Mouse (Mus musculus) forebrain, embryonic 11.5 days (tissue): ENCODE data around the gene Tmprss11a. TPM values are rescaled to one million over a fixed set of nuclear protein-coding genes. Genes with fewer than 3 reads are reported as not detected.

ENCODE experiments used
- ATAC-seq: fragments of 200-750 bp; cut with Nextera tagmentation; replicated peaks from 2 replicates; pipeline ENCODE4 v1.8.0; 2017; ENCODE audit warnings: moderate TSS enrichment; ENCODE audit not compliant: low FRiP score
- DNase-seq: peaks from one replicate; pipeline ENCODE4 v3.0.0-alpha.2; 2017; ENCODE audit warnings: low spot score
- H3K27ac ChIP-seq: fragments of 300-500 bp; sonication (generic); 2 replicates; pipeline ENCODE4 v1.5.1; 2014; ENCODE audit warnings: low read depth, low read length
- H3K27me3 ChIP-seq: fragments of 300-500 bp; sonication (generic); 2 replicates; pipeline ENCODE4 v1.6.1; 2014; ENCODE audit warnings: mild to moderate bottlenecking, low read length, mixed read lengths; ENCODE audit not compliant: control insufficient read depth, insufficient read depth
- H3K36me3 ChIP-seq: fragments of 300-500 bp; sonication (generic); 2 replicates; pipeline ENCODE4 v1.6.1; 2014; ENCODE audit warnings: mild to moderate bottlenecking, low read length, moderate library complexity, mixed read lengths; ENCODE audit not compliant: control insufficient read depth, insufficient read depth
- H3K4me1 ChIP-seq: fragments of 300-500 bp; sonication (generic); replicated peaks from 2 replicates; pipeline ENCODE4 v1.6.1; 2014; ENCODE audit warnings: low read length, mixed read lengths; ENCODE audit not compliant: control insufficient read depth, insufficient read depth
- H3K4me2 ChIP-seq: fragments of 300-500 bp; sonication (generic); 2 replicates; pipeline ENCODE4 v1.6.1; 2014; ENCODE audit warnings: low read depth, mild to moderate bottlenecking, low read length, moderate library complexity, mixed read lengths; ENCODE audit not compliant: severe bottlenecking
- H3K4me3 ChIP-seq: fragments of 300-500 bp; sonication (generic); 2 replicates; pipeline ENCODE4 v1.5.1; 2014; ENCODE audit warnings: low read depth, low read length
- H3K9ac ChIP-seq: fragments of 300-500 bp; sonication (generic); 2 replicates; pipeline ENCODE4 v1.6.1; 2014; ENCODE audit warnings: low read length
- H3K9me3 ChIP-seq: fragments of 300-500 bp; sonication (generic); 2 replicates; pipeline ENCODE4 v1.6.1; 2016; ENCODE audit warnings: low read length, mixed read lengths; ENCODE audit not compliant: control insufficient read depth
- WGBS: fragments of 180-500 bp; shearing (Covaris S2); extraction: QIAGEN DNeasy Blood & Tissue Kit; methylation state at CpG from one replicate; pipeline ENCODE4 v1.1.7; 2014; 5-methylcytosine and 5-hydroxymethylcytosine counted together
- polyA plus RNA-seq: library from polyadenylated mRNA; unstranded; fragments of >200 nt; fragmentation: Nextera tagmentation; extraction: Ambion mirVana; gene quantifications from 2 replicates; pipeline ENCODE4 v1.2.1, GENCODE M21; 2014

Gene Tmprss11a
- not detected in 2 replicates for polyA plus RNA-seq

DNA sequence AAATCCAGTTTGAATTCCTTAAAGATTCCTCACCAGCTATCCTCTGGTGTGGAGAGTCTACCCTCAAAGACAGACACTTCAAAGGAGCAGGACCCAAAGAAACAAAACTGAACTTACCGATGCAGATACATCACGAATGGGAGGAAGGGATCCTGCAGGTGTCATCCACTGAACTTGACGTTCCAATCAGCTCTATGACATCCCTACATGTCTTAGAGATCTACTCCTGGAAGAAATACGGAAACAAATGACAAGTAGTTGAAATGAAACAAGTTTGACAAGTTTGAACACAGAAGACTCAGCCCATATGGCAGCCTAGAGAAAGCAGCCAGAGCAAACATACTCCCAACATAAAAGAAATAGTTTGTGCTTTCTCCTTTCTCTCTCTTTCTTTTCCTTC is at the start of gene Tmprss11a:
TSS of gene Tmprss11a (minus strand) at position 101 of the 400 bp plus-strand sequence.
- no peak within 1 kb of the TSS for H3K27ac ChIP-seq
- H3K36me3 ChIP-seq = no peaks in the 10 kb centered on the region
- no peak within 1 kb of the TSS for H3K4me3 ChIP-seq
- no peak within 1 kb of the TSS for H3K4me2 ChIP-seq
- no peaks in the 10 kb centered on the region for H3K27me3 ChIP-seq
- H3K9me3 ChIP-seq = no peaks in the 10 kb centered on the region
- ATAC-seq = no peak
- H3K4me1 ChIP-seq = no peaks in the 10 kb centered on the region
- H3K9ac ChIP-seq = no peak within 1 kb of the TSS
- WGBS = 83% methylated on average over 4 of the region's 4 CpGs
- DNase-seq = no peak

DNA sequence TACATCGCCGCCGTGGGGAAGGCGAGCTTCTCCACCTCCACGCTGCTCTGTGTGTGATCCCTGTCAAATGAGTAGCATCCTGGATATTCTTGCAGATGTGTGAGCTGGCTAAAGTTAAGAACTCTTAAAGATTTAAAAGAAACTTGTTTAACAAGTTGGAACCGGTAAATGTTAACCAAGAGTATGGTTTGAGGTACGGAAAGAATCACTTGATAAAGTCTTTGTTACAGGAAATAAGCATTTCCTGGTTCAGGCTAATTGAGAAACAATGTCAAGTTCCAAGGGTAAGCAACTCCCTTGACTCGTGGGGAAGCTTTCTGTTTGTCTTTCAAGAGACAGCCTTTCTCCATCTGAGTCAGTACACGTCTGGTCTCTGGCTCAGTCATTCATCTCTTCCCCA is 49.7 kb upstream of the Tmprss11a start, which contains the start of gene Tmprss11g:
TSS of gene Tmprss11g (minus strand) at position 101 of the 400 bp plus-strand sequence.
- no peaks in the 10 kb centered on the region for H3K27me3 ChIP-seq
- DNase-seq = no peak
- H3K36me3 ChIP-seq = no peaks in the 10 kb centered on the region
- WGBS = 84% methylated on average over 9 of the region's 9 CpGs
- no peak for ATAC-seq
- H3K4me2 ChIP-seq = no peak within 1 kb of the TSS
- H3K9ac ChIP-seq = no peak within 1 kb of the TSS
- H3K4me3 ChIP-seq = no peak within 1 kb of the TSS
- no peak within 1 kb of the TSS for H3K27ac ChIP-seq
- H3K9me3 ChIP-seq = no peaks in the 10 kb centered on the region
- no peaks in the 10 kb centered on the region for H3K4me1 ChIP-seq

DNA sequence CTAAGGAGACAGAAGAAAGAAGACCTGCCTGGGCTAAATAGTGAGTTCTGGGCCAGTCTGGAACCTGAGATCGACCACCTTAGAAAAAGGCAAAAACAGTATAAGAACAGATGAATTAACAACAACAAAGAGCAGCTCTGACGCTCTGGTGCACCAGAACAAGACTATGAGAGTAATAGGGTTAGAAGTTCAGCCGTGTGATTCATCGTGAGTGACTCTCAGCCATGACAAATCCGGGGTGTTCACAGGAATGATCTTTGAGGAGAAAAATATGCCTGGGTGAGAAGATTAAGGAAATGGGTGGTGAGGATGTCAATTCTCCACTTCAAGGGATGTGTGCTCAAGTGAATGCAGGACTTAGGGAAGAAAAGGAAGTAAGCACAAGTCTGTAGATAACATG is 42.7 kb upstream of the Tmprss11a start:
- Histone ChIP-seq H3K27ac (no peak overlapping the region), H3K27me3 (no peaks in the 10 kb centered on the region), H3K36me3 (no peaks in the 10 kb centered on the region), H3K4me2 (no peak overlapping the region), H3K4me1 (no peaks in the 10 kb centered on the region), H3K4me3 (no peak overlapping the region), H3K9ac (no peak overlapping the region), H3K9me3 (no peaks in the 10 kb centered on the region)
- ATAC-seq = no peak
- DNase-seq = no peak
- 39% methylated on average over 5 of the region's 5 CpGs for WGBS

DNA sequence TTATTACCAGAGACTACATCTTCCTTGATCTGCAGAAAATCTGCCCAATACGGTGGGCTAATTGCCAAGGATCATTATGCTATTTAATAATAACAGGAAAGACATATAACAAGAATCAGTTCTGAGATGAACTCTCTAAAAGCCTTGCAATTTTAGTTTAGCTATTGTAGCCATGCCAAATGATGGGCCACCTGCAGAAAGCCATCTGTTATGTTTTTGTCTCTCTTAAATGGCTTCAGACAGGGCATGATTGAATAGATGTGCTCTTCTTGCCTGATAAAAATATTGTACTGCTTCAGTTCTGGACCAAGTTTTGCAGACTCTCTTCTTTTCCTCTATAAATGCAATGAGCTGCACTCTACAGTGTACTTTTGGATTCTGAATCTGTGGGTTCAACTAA is 24.7 kb upstream of the Tmprss11a start:
- no peak for ATAC-seq
- H3K4me2 ChIP-seq = no peak overlapping the region
- DNase-seq = no peak

DNA sequence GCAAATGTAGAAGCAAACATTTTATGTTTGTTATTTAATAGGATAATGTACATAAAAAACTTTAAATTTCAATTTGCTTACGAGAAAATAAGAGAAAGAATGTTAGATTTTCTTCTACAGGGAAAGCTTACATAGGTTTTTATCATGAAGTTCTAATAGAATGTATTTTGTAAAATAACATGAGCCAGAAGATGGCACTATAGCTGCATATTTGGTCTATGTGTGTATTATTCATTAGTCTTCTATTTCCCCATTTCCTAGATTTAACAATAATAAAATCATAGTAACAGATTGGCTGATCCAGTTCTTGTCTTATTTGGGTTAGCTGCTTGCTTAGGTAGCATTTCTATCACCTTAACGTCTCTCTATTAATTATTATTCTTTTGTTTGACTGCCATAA is 13.8 kb upstream of the Tmprss11a start:
- Histone ChIP-seq H3K9ac (no peak overlapping the region), H3K36me3 (no peaks in the 10 kb centered on the region), H3K27ac (no peak overlapping the region), H3K9me3 (no peaks in the 10 kb centered on the region), H3K27me3 (no peaks in the 10 kb centered on the region), H3K4me2 (no peak overlapping the region), H3K4me1 (no peaks in the 10 kb centered on the region), H3K4me3 (no peak overlapping the region)
- 82% methylated on average over 2 of the region's 2 CpGs for WGBS
- DNase-seq (no peak), ATAC-seq (no peak)

More for the DNA sequence above, 24.7 kb upstream of the Tmprss11a start:
- no peaks in the 10 kb centered on the region for H3K36me3 ChIP-seq
- H3K4me1 ChIP-seq = no peaks in the 10 kb centered on the region
- WGBS = 84% methylated on average over 1 of the region's 1 CpGs
- H3K9me3 ChIP-seq = no peaks in the 10 kb centered on the region
- H3K9ac ChIP-seq = no peak overlapping the region
- H3K4me3 ChIP-seq = no peak overlapping the region
- H3K27me3 ChIP-seq = no peaks in the 10 kb centered on the region
- H3K27ac ChIP-seq = no peak overlapping the region

DNA sequence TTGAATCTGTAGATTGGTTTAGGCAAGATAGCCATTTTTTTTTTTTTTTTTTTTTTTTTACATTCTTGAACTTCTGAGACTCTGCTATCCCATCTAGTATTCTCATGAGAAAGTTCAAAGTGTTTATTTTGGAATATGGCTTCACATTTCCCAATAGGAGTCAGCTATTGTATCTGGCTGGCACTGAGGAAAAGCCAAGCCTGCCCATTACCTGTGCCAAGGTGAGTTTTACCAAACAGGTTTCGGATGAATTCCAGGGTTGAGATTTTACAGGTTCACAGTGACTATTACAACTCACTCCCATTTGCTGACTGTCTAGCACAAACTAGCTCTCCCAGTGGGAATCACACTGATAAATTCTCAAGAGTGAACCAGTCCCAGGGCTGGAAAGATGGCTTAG is 13.2 kb upstream of the Tmprss11a start:
- ATAC-seq (no peak), DNase-seq (no peak)
- H3K4me2 ChIP-seq = no peak overlapping the region
- H3K4me3 ChIP-seq = no peak overlapping the region
- H3K27me3 ChIP-seq = no peaks in the 10 kb centered on the region
- WGBS = 89% methylated on average over 1 of the region's 1 CpGs
- H3K9ac ChIP-seq = no peak overlapping the region
- no peaks in the 10 kb centered on the region for H3K9me3 ChIP-seq
- no peaks in the 10 kb centered on the region for H3K36me3 ChIP-seq
- no peak overlapping the region for H3K27ac ChIP-seq
- H3K4me1 ChIP-seq = no peaks in the 10 kb centered on the region

DNA sequence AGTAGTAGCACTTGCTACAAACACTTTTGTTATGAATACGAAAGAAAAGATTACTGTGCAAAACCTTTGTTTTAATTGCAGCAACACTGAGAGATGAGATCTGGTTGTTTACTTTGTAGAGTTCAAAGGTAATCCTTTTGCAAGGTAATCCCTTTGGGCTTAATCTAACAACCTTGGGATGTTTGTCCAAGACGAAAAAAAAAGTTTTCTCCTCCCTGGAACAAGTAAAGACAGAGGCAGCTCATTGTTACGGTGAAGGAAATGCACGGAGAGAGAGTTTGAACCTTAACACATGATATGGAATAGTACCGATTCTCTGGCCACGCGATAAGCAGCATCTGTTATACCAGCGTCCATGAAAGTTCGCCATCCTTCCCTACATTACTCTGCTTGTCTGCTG is 5.1 kb upstream of the Tmprss11a start:
- ATAC-seq (no peak), DNase-seq (no peak)
- Histone ChIP-seq H3K4me2 (no peak overlapping the region), H3K4me3 (no peak overlapping the region), H3K27ac (no peak overlapping the region), H3K36me3 (no peaks in the 10 kb centered on the region), H3K9ac (no peak overlapping the region), H3K9me3 (no peaks in the 10 kb centered on the region), H3K27me3 (no peaks in the 10 kb centered on the region), H3K4me1 (no peaks in the 10 kb centered on the region)
- WGBS = 85% methylated on average over 9 of the region's 9 CpGs

DNA sequence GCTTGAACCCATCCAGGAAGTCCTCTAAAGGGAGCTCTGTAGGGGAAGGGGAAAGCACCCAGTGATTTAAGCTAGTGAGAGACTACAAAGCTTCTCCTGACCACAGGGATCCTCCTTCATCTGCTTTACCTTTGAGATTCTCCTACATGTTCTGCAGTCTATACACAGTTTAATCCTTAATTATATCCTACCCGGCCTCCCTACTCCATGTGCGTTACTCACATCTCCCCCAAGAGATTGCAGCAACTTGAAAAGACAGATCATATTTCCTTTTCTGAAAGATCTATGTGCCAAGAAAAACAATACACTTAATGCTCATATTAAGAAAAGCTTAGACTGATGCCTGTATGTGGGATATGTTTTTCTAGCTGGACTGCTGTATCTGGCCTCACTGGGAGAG is 29.5 kb downstream of the Tmprss11a start:
- no peak for DNase-seq
- Histone ChIP-seq H3K4me2 (no peak overlapping the region), H3K9ac (no peak overlapping the region), H3K27me3 (no peaks in the 10 kb centered on the region), H3K4me3 (no peak overlapping the region), H3K36me3 (no peaks in the 10 kb centered on the region), H3K4me1 (no peaks in the 10 kb centered on the region), H3K27ac (no peak overlapping the region), H3K9me3 (no peaks in the 10 kb centered on the region)
- ATAC-seq = no peak
- WGBS = 66% methylated on average over 2 of the region's 2 CpGs

DNA sequence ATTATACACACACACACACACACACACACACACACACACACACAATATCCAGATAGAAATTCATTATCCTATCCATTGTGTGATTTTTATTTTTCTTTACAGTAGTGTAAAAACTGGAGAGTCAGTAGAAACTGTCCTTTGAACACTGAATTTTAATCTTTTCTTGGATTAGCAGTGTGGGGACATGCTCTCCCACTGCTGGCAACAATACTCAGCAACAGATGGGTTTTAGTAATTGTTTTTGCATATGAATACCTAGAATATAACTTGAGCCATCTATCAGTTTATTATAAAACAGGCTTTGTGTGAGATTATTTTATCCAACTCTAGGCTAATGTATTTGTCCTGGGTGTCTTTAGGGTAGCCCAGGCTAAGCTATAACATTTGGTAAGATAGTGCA is 30.2 kb downstream of the Tmprss11a start:
- DNase-seq (no peak), ATAC-seq (no peak)
- H3K27ac ChIP-seq = no peak overlapping the region
- no peaks in the 10 kb centered on the region for H3K4me1 ChIP-seq
- H3K27me3 ChIP-seq = no peaks in the 10 kb centered on the region
- H3K36me3 ChIP-seq = no peaks in the 10 kb centered on the region
- H3K9me3 ChIP-seq = no peaks in the 10 kb centered on the region
- H3K4me2 ChIP-seq = no peak overlapping the region
- no peak overlapping the region for H3K9ac ChIP-seq
- no peak overlapping the region for H3K4me3 ChIP-seq
